Mouse (Mus musculus): ENCODE data around the gene Zfp58. TPM values are rescaled to one million over a fixed set of nuclear protein-coding genes. Genes with fewer than 3 reads are reported as not detected.

Zfp58 gene
- 4.9 and 9.2 TPM in 2 replicates for total RNA-seq (2014; rRNA removed)
- 3.6 and 4.9 TPM in 2 replicates for polyA plus RNA-seq (2015; fragmentation: Nextera tagmentation; extraction: Ambion mirVana)

GRCm38 (mm10) chr13:67500084-67500719 lies at the start of gene Zfp58:
Gene Zfp58, minus strand, starts transcription at chr13:67500555.
- DNase-seq, result peak; percentile 88
- H3K4me2 ChIP-seq (ENCODE audit: low read depth), result peak within 1 kb of the TSS; percentile 83
- no peaks in the 10 kb centered on the region for H3K36me3 ChIP-seq (ENCODE audit: insufficient read depth)
- no peak within 1 kb of the TSS for H3K27ac ChIP-seq (ENCODE audit: low read depth, low read length)
- H3K4me3 ChIP-seq (ENCODE audit: low read depth, low read length), result peak within 1 kb of the TSS; percentile 71
- TF ChIP-seq CTCF (IDR thresholded peaks at IDR 0.05; ENCODE audit: low read depth), result no peak
- no peaks in the 10 kb centered on the region for H3K27me3 ChIP-seq (ENCODE audit: insufficient read depth, low read length)
- H3K4me1 ChIP-seq (ENCODE audit: insufficient read depth), result 0 out of 2 replicates have a peak, but pooled peaks cover 7% of the 10 kb centered on the region
- under 1% methylated on average over 22 of the region's 22 CpGs for WGBS
- H3K9ac ChIP-seq, result peak within 1 kb of the TSS; percentile 52
- ATAC-seq, result peak; percentile 99
- H3K9me3 ChIP-seq (ENCODE audit: low read length), result no peaks in the 10 kb centered on the region

- ATAC-seq (no peak), DNase-seq (no peak)
- Histone ChIP-seq H3K27me3 (ENCODE audit: insufficient read depth, low read length) (no peaks in the 10 kb centered on the region), H3K9me3 (ENCODE audit: low read length) (no peaks in the 10 kb centered on the region), H3K27ac (ENCODE audit: low read depth, low read length) (no peak overlapping the region), H3K9ac (no peak overlapping the region), H3K4me3 (ENCODE audit: low read depth, low read length) (no peak overlapping the region), H3K4me1 (ENCODE audit: insufficient read depth) (peaks cover 3% of the 10 kb centered on the region; the same call in 1 of the 2 replicates), H3K36me3 (ENCODE audit: insufficient read depth) (peaks cover 32% of the 10 kb centered on the region), H3K4me2 (ENCODE audit: low read depth) (no peak overlapping the region)
- 94% methylated on average over 1 of the region's 1 CpGs for WGBS
- TF ChIP-seq CTCF (IDR thresholded peaks at IDR 0.05; ENCODE audit: low read depth), result no peak
Observed at GRCm38 (mm10) chr13:67545941-67546340, 45.6 kb upstream of the Zfp58 start.

- no peak overlapping the region for H3K4me3 ChIP-seq (ENCODE audit: low read depth, low read length)
- H3K9ac ChIP-seq, result no peak overlapping the region
- ATAC-seq, result no peak
- TF ChIP-seq CTCF (IDR thresholded peaks at IDR 0.05; ENCODE audit: low read depth), result no peak
- no peaks in the 10 kb centered on the region for H3K9me3 ChIP-seq (ENCODE audit: low read length)
- no peaks in the 10 kb centered on the region for H3K36me3 ChIP-seq (ENCODE audit: insufficient read depth)
- no peaks in the 10 kb centered on the region for H3K27me3 ChIP-seq (ENCODE audit: insufficient read depth, low read length)
- WGBS, result 77% methylated on average over 3 of the region's 3 CpGs
- H3K27ac ChIP-seq (ENCODE audit: low read depth, low read length), result no peak overlapping the region
- no peak overlapping the region for H3K4me2 ChIP-seq (ENCODE audit: low read depth)
- peaks cover 13% of the 10 kb centered on the region for H3K4me1 ChIP-seq (ENCODE audit: insufficient read depth)
- DNase-seq, result no peak
Observed at GRCm38 (mm10) chr13:67527049-67527730, 26.8 kb upstream of the Zfp58 start.

- Histone ChIP-seq H3K27me3 (ENCODE audit: insufficient read depth, low read length) (no peaks in the 10 kb centered on the region), H3K4me1 (ENCODE audit: insufficient read depth) (peaks cover 13% of the 10 kb centered on the region), H3K4me3 (ENCODE audit: low read depth, low read length) (peak within 1 kb of the TSS; percentile 88), H3K9ac (peak within 1 kb of the TSS; percentile 84), H3K36me3 (ENCODE audit: insufficient read depth) (no peaks in the 10 kb centered on the region), H3K9me3 (ENCODE audit: low read length) (no peaks in the 10 kb centered on the region), H3K4me2 (ENCODE audit: low read depth) (peak within 1 kb of the TSS; percentile 71), H3K27ac (ENCODE audit: low read depth, low read length) (peak within 1 kb of the TSS; percentile 84)
- WGBS, result 1% methylated on average over 27 of the region's 27 CpGs
- TF ChIP-seq CTCF (IDR thresholded peaks at IDR 0.05; ENCODE audit: low read depth), result no peak
- peak; percentile 95 for DNase-seq
- peak; percentile 100 for ATAC-seq
Observed at GRCm38 (mm10) chr13:67525753-67526410, 25.5 kb upstream of the Zfp58 start, which contains the start of the genes Gm26965 and Zfp87. Gene Gm26965, minus strand, starts transcription at chr13:67526151. Gene Zfp87, minus strand, starts transcription at chr13:67526177.

- DNase-seq (no peak), ATAC-seq (no peak)
- Histone ChIP-seq H3K9ac (no peak overlapping the region), H3K27me3 (ENCODE audit: insufficient read depth, low read length) (no peaks in the 10 kb centered on the region), H3K4me3 (ENCODE audit: low read depth, low read length) (no peak overlapping the region), H3K4me2 (ENCODE audit: low read depth) (no peak overlapping the region), H3K27ac (ENCODE audit: low read depth, low read length) (no peak overlapping the region), H3K4me1 (ENCODE audit: insufficient read depth) (0 out of 2 replicates have a peak, but pooled peaks cover 7% of the 10 kb centered on the region), H3K36me3 (ENCODE audit: insufficient read depth) (no peaks in the 10 kb centered on the region), H3K9me3 (ENCODE audit: low read length) (no peaks in the 10 kb centered on the region)
- 93% methylated on average over 1 of the region's 1 CpGs for WGBS
- no peak; the same call in 1 of the 2 replicates for TF ChIP-seq CTCF (IDR thresholded peaks at IDR 0.05; ENCODE audit: low read depth)
Observed at GRCm38 (mm10) chr13:67500908-67501307, 553 bp upstream of the Zfp58 start.

- H3K4me1 ChIP-seq (ENCODE audit: insufficient read depth), result 0 out of 2 replicates have a peak, but pooled peaks cover 7% of the 10 kb centered on the region
- ATAC-seq (no peak), DNase-seq (no peak)
- peaks cover 18% of the 10 kb centered on the region for H3K9me3 ChIP-seq (ENCODE audit: low read length)
- H3K36me3 ChIP-seq (ENCODE audit: insufficient read depth), result peaks cover 34% of the 10 kb centered on the region
- WGBS, result 93% methylated on average over 1 of the region's 1 CpGs
- no peak overlapping the region for H3K27ac ChIP-seq (ENCODE audit: low read depth, low read length)
- no peak overlapping the region for H3K4me2 ChIP-seq (ENCODE audit: low read depth)
- no peak overlapping the region for H3K4me3 ChIP-seq (ENCODE audit: low read depth, low read length)
- no peaks in the 10 kb centered on the region for H3K27me3 ChIP-seq (ENCODE audit: insufficient read depth, low read length)
- no peak for TF ChIP-seq CTCF (IDR thresholded peaks at IDR 0.05; ENCODE audit: low read depth)
- H3K9ac ChIP-seq, result no peak overlapping the region
Observed at GRCm38 (mm10) chr13:67495631-67496030, 4.7 kb downstream of the Zfp58 start.

All from forebrain, postnatal 0 days (tissue).